Mouse (Mus musculus): ENCODE results near the gene Gm11562.
"Not testable (repeated sequence)": the region's sequence is repeated elsewhere in the genome, so short reads cannot be mapped to it uniquely, and the experiment has no call there.

Gene Gm11562

GRCm38 (mm10) chr11:99620335-99620734, at the start of gene Gm11562:
Gene Gm11562 (minus strand): TSS chr11:99620435.
- no peak for DNase-seq

- no peak for DNase-seq
Measured at GRCm38 (mm10) chr11:99665860-99666259, 45.6 kb upstream of the Gm11562 start, which contains the start of gene Krtap4-6. Gene Krtap4-6 (minus strand): TSS chr11:99665960.

DNA sequence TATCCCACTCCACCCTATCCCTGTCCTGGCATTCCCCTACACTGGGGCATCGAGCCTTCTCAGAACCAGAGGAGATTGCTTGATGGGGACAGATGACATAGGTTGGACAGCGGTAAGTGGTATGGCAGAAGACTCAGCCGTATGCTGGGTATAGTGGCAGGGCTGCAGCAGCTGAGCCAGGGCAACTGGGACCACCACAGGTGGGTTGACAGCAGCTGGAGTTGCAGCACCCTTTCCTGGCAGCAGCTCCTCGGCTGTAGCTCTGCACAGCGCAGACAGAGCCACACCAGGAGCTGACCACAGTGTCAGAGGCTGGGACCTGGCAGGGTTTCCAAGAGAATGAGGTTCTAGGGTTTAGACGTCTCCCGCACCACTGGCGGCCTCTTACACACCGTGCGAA, 42.6 kb upstream of the Gm11562 start:
- no peak for DNase-seq

GRCm38 (mm10) chr11:99659256-99659655, 39.0 kb upstream of the Gm11562 start:
- no peak for DNase-seq

- DNase-seq: not testable (repeated sequence)
Measured at GRCm38 (mm10) chr11:99658467-99659010, 38.3 kb upstream of the Gm11562 start, which contains the start of gene Gm11563. Gene Gm11563 (minus strand): TSS chr11:99658960.

DNA sequence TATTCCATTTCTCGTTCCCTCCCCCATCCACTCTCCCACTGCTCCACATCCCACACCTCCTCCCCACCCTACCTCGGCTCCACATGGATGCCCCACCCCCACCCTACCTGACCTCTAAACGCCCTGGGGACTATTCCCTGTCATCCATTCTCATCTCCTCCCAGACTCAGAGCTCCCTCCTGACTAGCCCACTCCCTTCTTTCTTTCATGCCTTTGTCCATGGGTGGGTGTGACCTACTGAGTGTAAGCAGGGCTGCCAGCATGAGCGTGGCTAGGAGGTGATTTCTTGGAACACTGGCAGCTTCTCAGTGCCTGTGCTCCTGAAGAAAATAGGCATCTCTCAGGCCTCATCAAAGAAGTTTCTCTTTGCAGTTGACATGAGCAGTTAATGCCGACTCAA, 36.8 kb upstream of the Gm11562 start:
- no peak for DNase-seq

DNA sequence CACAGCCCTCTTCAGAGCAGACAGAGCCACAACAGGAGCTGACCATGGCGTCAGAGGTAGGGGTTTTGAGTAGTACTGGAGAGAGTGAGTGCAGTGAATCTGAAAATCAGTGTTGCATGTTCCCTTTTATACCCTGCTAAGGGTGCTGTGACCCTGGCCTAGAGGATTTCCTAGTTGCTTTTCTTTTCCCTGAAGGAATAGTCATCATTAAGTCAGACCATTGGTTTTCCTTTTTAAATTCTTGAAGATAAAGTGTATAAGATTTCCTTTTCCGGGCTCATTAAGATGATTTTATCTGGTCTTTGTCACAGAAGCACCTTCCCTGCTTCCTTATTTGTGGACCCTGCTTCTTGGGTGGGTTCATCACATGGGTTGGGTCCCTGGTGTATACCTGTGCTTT, 29.9 kb upstream of the Gm11562 start, which contains the start of gene Gm11555:
Gene Gm11555 (minus strand): TSS at position 101 of the 400 bp plus-strand sequence.
- DNase-seq: no peak

DNA sequence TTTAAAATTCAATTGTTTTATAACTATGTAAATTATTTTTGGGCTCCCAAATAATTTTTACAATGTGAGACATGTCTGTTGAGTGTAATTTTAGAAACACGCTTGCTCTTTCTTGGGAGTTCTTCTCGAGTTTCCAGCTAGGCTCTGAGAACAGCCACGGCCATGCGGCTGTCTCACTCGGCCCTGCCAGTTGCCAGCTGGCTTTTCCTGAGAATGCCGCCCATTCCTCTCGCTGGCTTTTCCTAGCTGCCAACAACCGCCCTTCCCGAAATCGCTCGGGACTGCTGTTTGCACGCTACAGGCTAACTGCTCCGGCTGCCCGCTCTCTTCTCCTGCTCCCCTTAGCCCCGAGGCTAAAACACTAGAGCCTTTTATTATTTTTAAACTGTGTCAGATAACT, 26.2 kb upstream of the Gm11562 start:
- no peak for DNase-seq

DNA sequence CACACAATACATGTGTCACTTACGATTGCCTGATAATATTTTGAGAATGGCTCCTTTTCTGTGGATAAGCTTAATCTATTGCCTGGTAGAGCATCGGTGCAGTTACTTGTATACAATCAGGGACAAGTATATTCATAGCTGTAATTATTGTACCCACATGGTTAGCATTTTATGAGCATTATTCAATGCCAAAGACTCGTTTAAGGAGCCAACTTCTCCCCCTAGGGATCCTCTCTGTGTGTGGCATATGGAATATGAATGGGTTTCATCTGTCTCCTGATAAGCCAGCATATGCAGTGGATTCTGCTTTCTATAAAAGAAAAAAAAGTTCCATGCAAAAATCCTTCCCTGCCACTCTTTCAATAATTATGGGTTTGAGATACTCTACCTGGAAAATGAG, 24.1 kb upstream of the Gm11562 start:
- DNase-seq: no peak

- DNase-seq: not testable (repeated sequence)
Measured at GRCm38 (mm10) chr11:99643635-99644139, 23.5 kb upstream of the Gm11562 start, which contains the start of gene Krtap4-7. Gene Krtap4-7 (minus strand): TSS chr11:99644089.

DNA sequence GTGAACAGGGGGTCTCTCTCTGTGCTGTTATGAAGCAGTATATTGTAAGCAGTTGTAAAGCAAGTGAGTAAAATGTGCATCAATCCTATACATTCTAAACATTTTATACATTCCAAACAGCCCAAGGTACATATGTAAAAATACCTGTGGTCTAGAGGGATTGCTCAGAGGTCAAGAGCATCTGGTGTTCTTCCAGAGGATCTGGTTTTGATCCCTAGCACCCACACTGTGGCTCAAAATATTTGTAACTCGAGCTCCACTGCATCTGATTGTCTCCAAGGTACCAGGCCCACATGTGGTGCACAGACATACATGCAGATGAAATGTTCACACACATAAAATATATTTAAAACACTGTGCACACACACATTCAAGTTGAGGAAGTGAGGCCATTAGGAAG, 20.7 kb upstream of the Gm11562 start:
- no peak for DNase-seq

- no peak for DNase-seq
Measured at GRCm38 (mm10) chr11:99637086-99637485, 16.9 kb upstream of the Gm11562 start.

GRCm38 (mm10) chr11:99634653-99635134, 14.5 kb upstream of the Gm11562 start, which contains the start of gene Krtap4-2:
Gene Krtap4-2 (minus strand): TSS chr11:99635084.
- DNase-seq: no peak

- DNase-seq: no peak
Measured at GRCm38 (mm10) chr11:99633293-99633692, 13.1 kb upstream of the Gm11562 start.

DNA sequence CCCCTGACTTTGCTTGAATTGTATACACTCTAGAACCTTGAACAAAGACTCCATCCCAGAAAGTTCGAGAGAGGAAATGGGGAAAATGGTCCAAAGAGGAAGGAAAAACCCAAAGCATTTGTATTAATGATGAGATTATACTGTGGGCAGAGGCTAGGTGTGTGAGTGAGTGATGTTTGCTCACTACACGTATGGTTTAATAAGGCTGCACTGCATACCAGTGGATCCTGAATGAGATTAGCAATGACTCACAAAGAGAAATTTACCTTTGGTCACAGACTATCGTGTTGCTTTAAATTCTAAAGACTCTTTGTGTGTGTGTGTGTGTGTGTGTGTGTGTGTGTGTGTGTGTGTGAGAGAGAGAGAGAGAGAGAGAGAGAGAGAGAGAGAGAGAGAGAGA, 10.7 kb upstream of the Gm11562 start:
- no peak for DNase-seq

- DNase-seq: no peak
Measured at GRCm38 (mm10) chr11:99628138-99628537, 7.9 kb upstream of the Gm11562 start, which contains the start of gene Krtap4-1. Gene Krtap4-1 (minus strand): TSS chr11:99628238.

DNA sequence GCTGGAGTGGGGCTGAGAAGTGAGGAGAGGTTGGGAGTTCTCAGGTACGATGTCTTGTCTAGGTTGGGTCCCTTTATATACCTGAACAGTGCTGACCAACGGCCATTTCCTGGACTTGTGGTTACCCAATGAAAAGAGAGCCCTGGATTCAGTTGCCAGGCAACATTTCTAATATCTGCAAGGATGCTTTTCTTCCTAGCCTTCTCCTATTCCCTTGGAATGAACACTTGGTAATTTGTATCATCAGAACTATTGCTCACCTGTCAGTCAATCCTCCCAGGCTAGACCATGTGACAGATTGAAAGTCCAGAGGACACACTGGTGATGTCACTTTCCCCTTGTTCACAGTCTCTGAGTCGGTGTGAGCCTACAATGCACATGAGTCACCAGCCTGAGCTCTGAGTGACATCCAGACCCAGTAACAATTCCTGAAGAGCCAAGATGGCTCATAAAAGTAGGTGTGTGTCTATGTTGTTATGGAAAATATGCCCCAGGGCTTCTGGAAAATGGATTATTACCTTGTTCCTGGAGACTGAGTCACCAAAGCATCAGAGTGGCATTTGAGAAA, 5.4 kb downstream of the Gm11562 start, which contains the start of gene Krtap2-4:
Gene Krtap2-4 (minus strand): TSS at position 51 of the 568 bp plus-strand sequence.
- no peak for DNase-seq

DNA sequence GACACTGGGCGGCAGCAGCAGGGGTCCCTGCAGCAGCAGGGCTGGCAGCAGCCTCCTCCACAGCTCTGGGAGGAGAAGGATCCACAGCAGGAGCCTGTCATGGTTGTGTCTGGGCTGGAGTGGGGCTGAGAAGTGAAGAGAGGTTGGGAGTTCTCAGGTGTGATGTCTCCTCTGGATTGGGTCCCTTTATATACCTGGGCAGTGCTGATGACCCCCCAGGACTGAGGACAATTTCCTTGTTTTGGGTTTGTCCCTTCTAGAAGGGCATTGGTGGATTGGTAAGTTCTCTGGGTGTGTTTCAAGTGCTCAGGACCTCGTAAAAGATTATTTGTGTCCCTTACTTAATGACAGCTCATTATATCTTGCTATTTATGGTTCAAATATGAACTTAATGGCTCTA, 10.1 kb downstream of the Gm11562 start, which contains the start of gene Gm11937:
Gene Gm11937 (minus strand): TSS at position 101 of the 400 bp plus-strand sequence.
- not testable (repeated sequence) for DNase-seq

- DNase-seq: peak; percentile 13
Measured at GRCm38 (mm10) chr11:99609126-99609525, 11.1 kb downstream of the Gm11562 start.

DNA sequence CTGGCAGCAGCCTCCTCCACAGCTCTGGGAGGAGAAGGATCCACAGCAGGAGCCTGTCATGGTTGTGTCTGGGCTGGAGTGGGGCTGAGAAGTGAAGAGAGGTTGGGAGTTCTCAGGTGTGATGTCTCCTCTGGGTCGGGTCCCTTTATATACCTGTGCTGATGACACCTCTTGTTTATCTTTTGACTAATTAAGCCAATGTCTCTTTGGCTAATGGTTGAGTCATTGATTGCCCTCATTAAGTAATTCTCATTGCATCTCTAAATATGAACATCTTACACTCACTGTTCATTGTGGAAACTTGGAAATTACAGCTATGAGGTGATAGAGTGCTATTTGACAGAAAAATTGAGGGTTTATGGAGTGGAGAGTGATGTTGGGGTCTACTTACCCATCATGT, 17.0 kb downstream of the Gm11562 start, which contains the start of gene Gm11938:
Gene Gm11938 (minus strand): TSS at position 101 of the 400 bp plus-strand sequence.
- not testable (repeated sequence) for DNase-seq

DNA sequence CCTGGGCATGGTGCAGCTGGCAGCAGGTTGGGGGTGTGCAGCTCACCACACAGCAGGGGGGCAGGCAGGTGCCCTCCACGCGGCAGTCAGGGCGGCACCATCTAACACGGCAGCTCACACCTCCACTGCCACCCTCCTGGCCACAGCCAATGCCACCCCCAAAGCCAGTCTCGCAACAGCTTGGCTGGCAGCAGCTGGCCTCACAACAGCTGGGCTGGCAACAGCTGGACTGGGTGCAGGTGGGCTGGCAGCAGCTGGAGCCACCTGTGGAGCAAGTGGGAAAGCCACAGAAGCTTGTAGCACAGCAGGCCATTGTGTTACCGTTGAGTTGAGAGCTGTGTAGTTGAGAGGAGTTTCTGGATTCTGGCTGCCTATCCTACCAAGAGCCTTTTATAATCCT, 22.5 kb downstream of the Gm11562 start, which contains the start of gene Krtap9-3:
Gene Krtap9-3 (minus strand): TSS at position 364 of the 400 bp plus-strand sequence.
- not testable (repeated sequence) for DNase-seq

DNA sequence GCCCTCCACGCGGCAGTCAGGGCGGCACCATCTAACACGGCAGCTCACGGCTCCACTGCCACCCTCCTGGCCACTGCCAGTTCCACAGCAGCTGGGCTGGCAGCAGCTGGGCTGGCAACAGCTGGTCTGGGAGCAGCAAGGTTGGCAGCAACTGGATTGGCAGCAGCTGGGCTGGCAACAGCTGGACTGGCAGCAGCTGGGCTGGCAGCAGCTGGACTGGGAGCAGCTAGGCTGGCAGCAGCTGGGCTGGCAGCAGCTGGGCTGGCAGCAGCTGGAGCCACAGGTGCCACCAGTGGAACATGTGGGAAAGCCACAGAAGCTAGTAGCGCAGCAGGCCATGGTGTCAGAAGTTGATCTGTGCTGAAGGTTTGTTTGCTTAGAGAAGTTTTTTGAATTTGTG, 29.3 kb downstream of the Gm11562 start, which contains the start of gene Krtap1-3:
Gene Krtap1-3 (minus strand): TSS at position 359 of the 400 bp plus-strand sequence.
- DNase-seq: no peak

DNA sequence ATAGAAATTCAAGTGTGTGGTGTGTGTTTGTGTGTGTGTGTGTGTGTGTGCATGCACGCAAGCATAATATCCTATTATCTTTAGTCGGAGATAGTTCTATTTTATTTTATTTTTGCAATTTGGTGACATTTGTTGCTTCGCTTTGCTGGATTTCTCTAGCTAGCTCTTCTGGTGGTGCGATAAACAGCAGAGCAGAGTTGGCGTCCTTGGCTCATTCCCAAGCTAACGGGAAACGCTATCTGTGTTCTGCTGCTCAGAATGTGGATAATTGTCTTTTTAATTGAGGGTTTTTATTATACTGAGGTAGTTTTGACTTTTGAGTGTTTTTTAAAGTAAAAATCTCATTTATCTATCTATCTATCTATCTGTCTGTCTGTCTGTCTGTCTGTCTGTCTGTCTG, 35.1 kb downstream of the Gm11562 start:
- no peak for DNase-seq
